Mouse (Mus musculus) thymus, postnatal 36 days (tissue): ENCODE measurements around the gene Smok2a.
"Not testable (repeated sequence)": the region's sequence is repeated elsewhere in the genome, so short reads cannot be mapped to it uniquely, and the experiment has no call there.

Experiments used
- DNase-seq, 2 experiments: peaks; one replicate each; pipeline ENCODE4 v3.0.0; 2022; ENCODE audit warnings: mixed read lengths in 2 of 2

The Smok2a gene

DNA sequence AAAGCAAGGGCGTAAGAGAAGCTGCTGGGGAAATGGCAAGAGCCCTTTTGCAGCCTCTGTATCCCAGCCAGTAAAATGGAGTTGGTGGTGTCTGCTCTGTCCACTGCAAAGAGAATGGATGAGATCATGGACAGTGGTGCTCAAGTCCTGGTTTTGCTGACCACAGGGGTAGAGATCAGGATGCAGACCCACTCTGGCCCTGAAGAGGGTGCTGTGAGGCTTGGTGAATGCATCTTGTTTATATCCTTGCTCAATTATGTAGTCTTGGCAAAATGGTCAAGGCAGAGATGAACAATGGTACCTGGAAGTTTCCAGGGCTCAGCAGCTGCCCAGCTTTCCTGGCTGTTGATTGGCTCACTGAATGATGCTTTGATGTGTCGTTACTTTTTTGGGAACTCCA is 5.4 kb upstream of the Smok2a start:
- DNase-seq, result no peak

DNA sequence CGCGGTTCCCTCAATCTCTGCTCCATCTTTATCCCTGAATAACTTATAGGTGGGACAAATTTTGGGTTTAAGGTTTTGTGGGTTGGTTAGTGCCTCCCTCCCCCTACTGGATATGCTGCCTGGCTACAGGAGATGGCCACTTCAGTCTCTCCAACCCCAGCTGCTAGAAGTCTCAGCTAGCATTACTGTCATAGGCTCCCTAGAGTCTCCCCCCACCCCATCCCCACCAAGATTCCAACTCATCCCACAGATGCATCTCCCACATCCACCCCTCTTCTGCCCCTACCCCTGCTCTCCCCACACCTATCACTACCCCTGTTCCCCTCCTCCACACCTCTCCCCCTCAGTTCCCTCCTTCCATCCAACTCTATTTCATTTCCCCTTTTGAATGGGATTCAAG is 933 bp downstream of the Smok2a start:
- not testable (repeated sequence) for DNase-seq

DNA sequence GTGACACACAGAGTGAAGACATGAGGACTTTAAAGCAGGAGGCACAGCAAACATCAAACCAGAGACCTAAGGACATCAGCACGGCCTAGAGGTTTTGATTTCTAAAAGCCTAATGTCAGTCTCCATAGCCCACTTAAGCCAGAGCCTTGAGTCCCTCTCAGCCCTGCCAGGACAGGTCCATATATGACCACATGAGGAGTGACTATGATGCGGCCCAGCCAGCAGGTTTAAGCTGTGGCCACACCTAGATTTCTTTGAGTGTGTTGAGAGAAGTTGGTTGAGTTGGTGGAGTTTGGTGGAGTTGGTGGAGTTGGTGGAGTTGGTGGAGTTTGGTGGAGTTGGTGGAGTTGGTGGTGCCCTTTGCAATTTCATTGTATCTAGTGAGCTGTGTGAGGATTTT is 9.0 kb downstream of the Smok2a start, which contains the start of gene Smok2b:
Gene Smok2b, plus strand, starts transcription at position 301 of the 400 bp plus-strand sequence.
- not testable (repeated sequence) for DNase-seq

DNA sequence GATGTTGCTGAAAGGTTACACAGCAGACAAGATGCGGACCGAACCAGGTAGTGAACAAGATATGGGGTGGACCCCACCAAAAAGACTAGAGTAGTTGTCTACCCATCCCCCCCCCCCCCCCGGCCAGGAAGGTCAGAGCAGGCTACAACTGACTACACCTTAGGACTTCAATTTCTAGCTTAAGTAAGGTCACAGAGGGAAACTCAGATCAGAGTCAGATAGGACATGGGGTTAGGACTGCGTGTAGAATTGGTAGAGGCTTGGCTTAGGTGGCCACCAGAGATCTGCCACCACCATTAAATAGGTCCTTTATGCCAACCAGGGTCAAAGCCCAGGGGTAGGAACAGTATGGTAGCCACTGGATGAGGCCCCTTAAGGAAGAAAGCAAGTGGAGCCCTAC is 18.5 kb downstream of the Smok2a start:
- not testable (repeated sequence) for DNase-seq

DNA sequence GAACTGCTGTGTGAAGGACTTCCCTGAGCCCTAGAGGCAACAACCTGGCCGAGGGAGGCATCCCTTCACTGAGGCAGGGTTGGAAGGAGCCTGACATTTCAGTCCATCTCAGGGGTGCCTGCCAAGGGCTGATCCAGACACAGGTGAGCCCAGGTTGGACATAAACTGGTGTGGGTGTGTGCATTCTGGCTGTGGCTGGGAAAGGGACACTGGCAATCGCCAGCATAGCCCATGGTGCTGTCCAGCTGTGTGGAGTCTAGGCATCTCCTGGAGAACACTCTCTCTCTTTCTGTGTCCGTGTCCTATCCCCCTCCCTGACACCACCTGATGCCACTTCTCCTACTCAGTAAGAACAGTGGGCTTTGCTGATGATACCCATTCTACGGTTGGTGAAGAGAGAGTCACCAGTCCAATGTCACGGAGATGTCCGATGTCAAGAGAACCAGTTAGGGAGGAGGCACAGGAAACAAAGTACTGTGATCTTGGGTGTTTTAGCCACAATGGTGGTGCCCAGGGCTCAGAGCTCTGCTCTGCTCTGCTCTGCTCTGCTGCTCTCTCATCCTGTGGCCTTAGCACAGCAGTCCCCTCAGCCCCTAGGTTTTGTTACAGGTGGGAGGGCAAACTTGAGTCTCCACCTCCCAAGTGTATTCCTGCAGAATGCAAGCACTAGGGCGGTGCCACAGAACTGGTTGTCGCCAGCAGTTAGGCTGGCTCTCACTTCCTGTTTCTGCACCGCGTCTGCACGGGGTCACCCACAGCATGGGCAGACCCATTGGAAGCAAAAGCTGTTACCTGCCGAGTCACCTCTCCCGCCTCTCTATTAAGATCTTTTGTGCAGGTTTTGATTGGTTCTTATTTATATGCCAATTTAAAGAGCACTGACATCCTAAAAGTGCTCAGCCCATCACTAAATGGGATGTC is 20.1 kb downstream of the Smok2a start:
- not testable (repeated sequence) for DNase-seq

DNA sequence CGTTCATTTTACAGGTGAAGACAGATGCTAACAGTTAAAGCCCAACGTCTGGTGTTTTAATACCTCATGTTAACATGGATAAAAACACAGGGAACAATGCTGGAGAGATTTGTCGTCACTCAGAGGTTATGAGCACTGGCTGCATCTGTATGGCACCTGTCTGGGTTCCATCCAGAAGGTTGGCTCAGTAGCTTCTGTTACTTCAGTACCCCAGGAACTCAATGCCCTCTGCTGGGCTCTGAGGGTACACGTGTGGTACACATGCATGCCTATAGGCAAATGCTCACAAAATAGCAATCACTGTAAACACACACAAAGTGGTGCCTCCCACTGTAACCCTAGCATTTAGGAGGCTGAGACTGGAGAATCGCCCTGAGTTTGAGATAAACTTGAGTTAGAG is 33.8 kb downstream of the Smok2a start:
- DNase-seq, result not testable (repeated sequence)
